Comparison of ENCODE assay signal across 1 mouse cellular context in the genomic region with DNA sequence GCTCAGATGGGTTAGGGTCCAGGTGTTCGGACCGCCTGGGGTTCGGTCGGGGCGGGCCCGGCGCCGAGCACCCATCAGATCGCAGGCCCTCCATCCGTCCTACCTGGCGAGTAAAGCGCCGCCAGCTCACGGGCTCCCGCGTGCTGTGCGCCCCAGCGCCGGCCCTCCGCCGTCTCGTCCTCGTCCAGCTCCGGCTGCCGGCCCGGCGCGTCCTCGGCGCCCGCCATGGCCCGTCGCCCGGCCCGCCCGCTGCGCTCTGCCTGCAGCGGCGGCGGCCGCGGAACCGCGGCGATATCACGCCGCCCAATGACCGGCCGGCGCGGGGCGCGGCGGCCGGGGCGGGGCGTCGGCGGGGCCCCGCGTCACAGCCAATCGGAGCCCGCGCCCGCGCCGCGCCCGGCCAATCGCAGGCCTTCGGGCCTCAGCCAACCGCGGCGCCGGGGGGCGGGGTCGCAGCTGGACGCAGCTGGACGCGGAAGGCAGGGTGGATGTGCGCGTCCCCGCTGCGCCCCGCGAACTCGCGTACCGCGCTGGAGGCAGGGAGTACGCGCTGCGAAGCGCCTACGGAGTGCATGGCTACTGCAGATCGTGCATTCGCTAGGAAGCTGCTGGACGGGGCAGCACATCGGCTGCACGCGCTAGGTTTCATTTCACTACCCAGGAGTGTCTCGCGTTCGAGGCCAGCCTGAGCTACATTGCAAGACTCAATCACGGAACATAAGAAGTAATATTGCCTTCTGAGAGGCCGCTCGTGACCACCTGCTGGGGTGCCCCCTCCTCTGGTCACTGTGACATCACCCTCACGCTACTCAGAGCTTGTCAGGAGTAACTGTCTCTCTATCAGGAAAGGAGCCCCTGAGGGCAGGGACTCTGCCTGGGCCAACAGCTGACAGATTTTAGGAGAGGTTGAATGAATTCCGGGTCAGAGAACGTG.
TF ChIP-seq lines count a peak whose summit lies in the region.

A gene (minus strand): TSS at position 227 of the 934 bp plus-strand sequence.

TF ChIP-seq in MEL, 35 proteins besides CTCF, POLR2A, EP300 and RAD21 (continued from another document):
- peak; percentile 48; the same call in 1 of the 2 replicates for TF ChIP-seq NRF1 (IDR thresholded peaks at IDR 0.05; ENCODE audit: insufficient read depth, low read depth, low read length, poor library complexity, severe bottlenecking)
- TF ChIP-seq HCFC1 (IDR thresholded peaks at IDR 0.05; ENCODE audit: low read depth, low read length): peak; percentile 29
- no peak for TF ChIP-seq USF1 (IDR thresholded peaks at IDR 0.05; ENCODE audit: low read depth, low read length)
- TF ChIP-seq ZC3H11A (IDR thresholded peaks at IDR 0.05; ENCODE audit: low read depth, low read length): no peak
- TF ChIP-seq CHD1 (IDR thresholded peaks at IDR 0.05; ENCODE audit: low read depth, low read length): no peak
- TF ChIP-seq BHLHE40 (IDR thresholded peaks at IDR 0.05; ENCODE audit: borderline replicate concordance, low read depth, low read length): no peak
- no peak for TF ChIP-seq MAFK (IDR thresholded peaks at IDR 0.05; ENCODE audit: borderline replicate concordance, low read depth, low read length)
- TF ChIP-seq MAZ (IDR thresholded peaks at IDR 0.05; ENCODE audit: low read depth, low read length): no peak
